Mouse (Mus musculus): ENCODE measurements around the gene Lrrc28. TPM values are rescaled to one million over a fixed set of nuclear protein-coding genes. Genes with fewer than 3 reads are reported as not detected.

The Lrrc28 gene
- polyA plus RNA-seq, 1 experiment from 2014 or later, result 39.7 TPM

Other genes starting within 250 kb of the Lrrc28 start
- 5.7 and 12.8 TPM in 2 replicates for gene Ttc23, start 2.1 kb upstream of the Lrrc28 start, polyA plus RNA-seq (2014; fragmentation: Nextera tagmentation; extraction: Ambion mirVana)
- 2.0 and 2.4 TPM in 2 replicates for gene Synm, start 114.5 kb upstream of the Lrrc28 start, polyA plus RNA-seq (2014; fragmentation: Nextera tagmentation; extraction: Ambion mirVana)

Measured in midbrain, embryonic 14.5 days (tissue).